Mouse (Mus musculus) right cerebral cortex, postnatal 36 days (tissue): ENCODE data around the gene Pspn.

Source experiments
- DNase-seq, 2 experiments: peaks; one replicate each; pipeline ENCODE4 v3.0.0; 2022; ENCODE audit warnings: low spot score in 2 of 2, mixed read lengths in 1 of 2

Gene Pspn

GRCm38 (mm10) chr17:56996506-56996905, 3.3 kb downstream of the Pspn start:
- no peak for DNase-seq

GRCm38 (mm10) chr17:56995046-56995445, 4.8 kb downstream of the Pspn start:
- DNase-seq: no peak

DNA sequence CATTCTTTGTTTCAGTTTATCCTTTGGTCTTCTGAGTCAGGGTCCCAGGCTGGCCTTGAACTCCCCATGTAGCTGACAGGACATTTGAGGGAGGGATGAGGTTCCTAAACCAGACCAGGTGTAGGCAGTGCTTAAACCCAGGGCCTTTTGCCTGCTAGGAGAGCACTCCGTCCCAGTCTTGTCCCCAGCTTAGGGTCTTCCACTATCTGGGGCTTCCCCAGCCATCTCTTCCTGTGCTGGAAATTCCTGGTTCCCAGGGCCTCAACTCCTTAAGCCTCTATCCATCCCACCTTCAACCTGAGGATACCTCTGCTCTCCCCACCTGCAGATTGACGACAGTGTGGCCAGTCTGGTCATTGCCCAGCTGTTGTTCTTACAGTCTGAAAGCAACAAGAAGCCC, 8.9 kb downstream of the Pspn start:
- no peak for DNase-seq

DNA sequence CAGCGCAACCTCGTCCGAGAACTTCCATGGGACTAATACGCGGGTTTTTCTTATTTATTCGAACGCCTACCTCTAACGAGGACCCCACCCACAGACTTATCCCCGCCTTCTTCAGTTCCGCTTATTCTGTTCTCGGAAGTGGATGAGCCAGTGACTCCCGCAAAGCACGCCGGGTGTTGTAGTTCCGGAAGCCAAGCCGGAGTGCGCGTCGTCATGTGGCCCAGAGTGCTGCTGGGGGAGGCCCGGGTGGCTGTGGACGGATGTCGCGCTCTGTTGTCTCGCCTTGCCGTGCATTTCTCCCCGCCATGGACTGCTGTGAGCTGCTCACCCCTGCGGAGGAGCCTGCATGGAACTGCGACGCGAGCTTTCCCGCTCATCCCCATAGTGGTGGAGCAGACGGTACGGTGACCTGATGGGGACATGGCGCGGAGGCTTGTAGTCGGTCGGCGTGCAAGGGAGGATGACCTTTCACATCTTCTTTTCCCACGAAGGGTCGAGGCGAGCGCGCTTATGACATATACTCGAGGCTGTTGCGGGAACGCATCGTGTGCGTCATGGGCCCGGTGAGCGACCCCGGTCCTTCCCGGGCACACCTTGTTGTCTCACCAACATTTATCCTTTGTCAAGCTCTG, 9.6 kb downstream of the Pspn start, which contains the start of gene Clpp:
Gene Clpp (plus strand): TSS at position 191 of the 632 bp plus-strand sequence.
- DNase-seq: peak; percentile 96 to 97

- DNase-seq: peak; percentile 75 to 82
Observed at GRCm38 (mm10) chr17:56989467-56990114, 10.2 kb downstream of the Pspn start.

DNA sequence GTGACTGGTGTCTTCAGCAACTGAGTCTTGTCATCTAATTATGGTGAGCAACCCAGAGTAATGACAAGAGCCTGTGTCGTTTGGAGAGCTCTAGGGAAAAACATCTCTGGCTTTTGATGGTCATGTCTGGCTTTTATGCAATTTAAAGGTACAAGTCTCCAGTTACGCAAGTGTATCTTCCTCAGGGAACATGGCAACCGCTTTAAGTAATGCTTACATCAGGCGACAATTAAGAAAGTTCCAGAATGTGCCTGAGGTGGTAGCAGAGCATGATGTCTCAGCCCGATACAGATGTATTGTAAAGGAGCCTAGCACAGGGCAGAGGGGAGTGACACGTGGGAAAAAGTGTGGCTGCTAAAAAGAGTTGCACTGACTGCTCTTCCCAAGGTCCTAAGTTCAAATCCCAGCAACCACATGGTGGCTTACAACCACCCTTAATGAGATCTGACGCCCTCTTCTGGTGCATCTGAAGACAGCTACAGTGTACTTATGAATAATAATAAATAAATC, 10.8 kb downstream of the Pspn start:
- no peak for DNase-seq

DNA sequence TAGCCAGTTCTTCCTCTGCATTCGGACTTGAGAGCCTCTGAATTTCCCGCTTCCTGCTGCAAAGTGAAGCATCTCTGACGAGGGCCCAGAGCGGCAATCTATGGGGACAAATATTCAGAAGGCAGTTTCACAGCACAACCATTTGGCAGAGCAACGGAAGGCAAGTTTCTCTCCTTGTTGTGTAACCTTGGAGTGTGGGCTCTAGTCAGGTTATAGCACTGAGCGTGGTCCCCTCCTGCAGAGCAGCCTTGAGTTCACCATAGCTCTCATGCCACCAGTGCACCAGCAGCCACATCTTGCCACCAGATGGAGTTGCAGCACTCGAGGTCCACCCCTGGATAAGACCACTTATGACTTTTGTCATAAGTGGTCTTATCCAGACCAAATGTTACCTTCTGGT, 11.4 kb downstream of the Pspn start:
- no peak for DNase-seq

DNA sequence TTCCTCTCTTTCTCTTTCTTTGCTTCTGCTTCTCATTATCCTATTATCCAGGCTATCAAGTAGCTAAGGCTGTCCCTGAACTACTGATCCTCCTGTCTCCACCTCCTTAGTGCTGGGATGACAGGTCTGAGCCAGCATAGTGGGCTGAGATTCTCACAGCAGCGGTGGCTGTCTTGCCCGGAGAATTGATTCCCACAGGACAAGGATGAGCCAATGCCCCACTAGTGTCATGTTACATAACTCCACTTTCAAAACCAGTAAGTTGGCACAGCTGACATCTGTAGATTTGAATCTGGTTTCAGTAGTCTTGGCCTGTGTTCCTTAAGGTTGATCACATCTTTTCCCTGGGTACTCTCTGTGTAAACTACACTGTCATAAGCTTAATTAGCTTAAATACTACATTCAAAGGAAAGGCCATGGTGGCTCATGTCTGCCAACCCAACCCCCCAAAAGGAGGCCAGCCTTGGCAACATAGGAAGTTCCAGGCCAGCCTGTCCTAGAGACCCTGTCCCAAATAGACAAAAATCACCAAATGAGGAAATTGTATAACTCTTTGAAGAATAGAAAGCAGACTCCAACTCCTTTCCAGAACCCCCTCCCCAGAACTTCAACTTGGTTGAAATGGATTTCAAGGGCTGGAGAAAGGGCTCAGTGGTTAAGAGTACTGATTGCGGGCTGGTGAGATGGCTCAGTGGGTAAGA, 13.6 kb downstream of the Pspn start:
- DNase-seq: no peak

DNA sequence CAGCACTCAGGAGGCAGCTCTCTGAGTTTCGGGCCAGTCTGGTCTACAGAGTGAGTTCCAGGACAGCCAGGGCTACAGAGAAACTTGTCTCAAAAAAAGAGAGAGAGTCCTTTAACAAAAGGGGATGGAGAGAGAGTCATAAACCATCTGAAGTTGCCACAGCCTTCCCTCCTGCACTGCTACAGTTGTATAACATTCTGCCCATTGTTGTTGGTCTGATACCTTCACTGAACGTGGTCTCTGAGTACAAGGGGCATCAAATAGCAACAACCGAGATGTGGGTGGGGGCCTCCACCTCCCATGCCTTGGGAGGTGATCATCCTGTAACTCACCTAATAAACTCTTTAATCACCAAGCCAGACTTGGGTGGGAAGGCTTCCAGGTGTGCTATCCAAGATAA, 14.2 kb downstream of the Pspn start:
- DNase-seq: no peak

- DNase-seq: no peak
Observed at GRCm38 (mm10) chr17:56984886-56985285, 14.9 kb downstream of the Pspn start.

GRCm38 (mm10) chr17:56982013-56982412, 17.8 kb downstream of the Pspn start, which contains the start of gene Acer1:
TSS of gene Acer1 (minus strand) at chr17:56982126.
- DNase-seq: no peak

DNA sequence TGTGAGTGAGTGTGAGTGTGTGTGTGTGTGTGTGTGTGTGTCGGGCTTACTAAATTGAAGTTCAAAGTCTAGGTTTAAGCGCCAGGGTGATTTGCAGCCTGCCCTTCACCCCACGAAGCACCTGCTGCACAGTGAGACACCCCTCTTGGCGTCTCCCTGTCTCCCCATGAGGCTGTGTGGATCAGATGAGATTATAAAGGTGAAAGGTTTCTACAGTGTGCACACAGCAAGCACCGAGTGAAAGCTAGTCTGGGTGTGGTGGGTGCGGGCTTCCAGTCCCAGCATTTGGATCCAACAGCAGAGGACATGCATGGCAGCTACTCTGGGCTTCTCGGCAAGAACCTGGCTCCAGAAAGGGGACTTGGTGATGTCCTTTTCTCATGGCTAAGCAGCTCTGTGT, 18.8 kb downstream of the Pspn start:
- no peak for DNase-seq

- DNase-seq: no peak
Observed at GRCm38 (mm10) chr17:56979524-56979923, 20.3 kb downstream of the Pspn start.

DNA sequence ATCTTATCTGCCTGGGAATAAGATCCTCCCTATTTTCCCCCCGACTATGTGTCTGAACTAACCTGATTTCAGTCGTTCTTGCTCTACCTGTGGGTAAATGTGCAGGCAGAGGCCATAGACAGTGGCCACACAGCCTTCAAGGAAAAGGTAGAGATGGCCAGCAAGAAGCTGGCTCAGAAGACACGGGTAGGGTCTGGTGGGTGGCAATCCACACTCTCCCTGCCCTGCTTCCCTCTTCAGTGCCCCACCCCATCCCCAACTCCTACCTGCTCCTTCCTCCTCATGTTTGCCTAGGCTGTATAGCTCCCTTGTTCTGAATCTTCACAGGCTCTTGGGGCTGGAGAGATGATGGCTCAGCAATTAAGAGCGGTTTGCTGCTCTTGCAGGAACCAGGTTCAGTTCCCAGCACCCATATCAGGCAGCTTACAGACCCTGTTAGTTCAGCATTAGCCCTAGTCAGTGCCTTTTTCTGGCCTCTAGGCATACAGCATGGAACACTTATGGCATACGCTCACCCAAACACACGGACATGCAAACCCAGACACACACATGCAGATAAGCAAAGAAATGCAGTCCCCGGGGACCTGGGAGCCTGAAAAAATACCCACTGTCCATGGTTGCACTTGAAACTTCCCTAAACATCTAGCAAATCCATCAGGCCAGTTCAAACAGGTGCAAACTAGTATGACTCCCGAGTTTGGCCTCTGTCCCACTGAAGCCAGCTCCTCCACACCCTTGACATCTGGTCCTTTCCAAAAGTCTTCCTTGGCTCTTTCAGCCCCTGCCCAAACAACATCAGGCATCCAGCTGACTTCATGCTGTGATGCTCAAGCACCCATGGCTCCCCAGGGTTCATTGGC, 23.1 kb downstream of the Pspn start:
- DNase-seq: no peak

GRCm38 (mm10) chr17:56975391-56975790, 24.4 kb downstream of the Pspn start:
- no peak for DNase-seq

DNA sequence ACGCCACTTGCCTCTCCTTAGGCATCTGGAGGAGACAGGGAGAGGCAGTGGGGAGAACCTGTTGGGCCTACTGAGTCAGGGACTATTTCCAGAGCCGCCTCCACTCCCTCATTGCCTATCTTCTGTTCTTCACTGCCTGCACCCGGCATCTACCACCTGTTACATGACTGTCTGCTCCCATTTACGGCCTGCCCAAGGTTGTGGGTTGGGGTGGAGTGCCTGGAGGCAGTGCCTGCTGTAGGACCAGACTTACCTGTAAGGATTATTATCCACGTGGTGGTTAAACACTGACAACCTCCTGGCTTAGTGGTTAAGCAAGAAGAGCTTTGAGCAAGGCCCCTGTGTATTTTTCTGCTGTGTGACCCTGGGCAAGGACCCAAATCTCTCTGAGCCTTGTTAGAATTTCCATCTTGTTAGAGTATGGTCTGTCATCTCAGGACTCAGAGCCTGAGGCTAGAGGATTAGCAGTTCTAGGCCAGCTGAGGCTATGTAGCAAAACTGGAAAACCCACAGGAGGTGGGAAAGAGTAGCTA, 25.0 kb downstream of the Pspn start:
- no peak for DNase-seq

DNA sequence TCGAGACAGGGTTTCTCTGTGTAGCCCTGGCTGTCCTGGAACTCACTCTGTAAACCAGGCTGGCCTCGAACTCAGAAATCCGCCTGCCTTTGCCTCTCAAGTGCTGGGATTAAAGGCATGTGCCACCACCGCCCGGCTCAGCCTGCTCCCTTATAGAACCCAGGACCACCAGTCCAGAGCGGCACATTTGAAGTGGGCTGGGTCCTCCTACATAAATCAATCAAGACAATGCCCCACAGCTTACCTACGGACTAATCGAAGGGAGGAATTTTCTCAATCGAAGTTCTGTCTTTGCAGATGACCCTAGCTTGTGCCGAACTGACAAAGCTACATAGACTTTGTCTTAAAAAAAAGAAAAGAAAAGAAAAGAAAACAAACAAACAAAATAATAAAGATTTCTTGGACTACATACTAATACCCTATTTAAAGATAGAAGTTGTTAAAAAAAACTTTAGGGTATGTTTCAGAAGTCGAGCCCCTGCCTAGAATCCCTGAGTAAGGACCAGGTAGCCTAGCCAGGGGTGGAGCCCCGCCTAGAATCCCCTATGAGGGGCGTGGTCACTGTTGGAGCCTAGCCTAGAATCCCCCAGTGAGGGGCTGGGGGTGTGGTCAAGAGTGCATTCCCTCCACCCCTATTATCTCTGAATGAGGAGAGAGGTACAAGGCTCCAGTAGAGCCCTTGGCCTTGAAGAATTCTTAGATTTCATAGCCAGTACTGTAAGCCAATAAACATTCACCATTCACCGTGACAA, 25.7 kb downstream of the Pspn start:
- no peak for DNase-seq

GRCm38 (mm10) chr17:56970081-56970480, 29.7 kb downstream of the Pspn start:
- DNase-seq: no peak

DNA sequence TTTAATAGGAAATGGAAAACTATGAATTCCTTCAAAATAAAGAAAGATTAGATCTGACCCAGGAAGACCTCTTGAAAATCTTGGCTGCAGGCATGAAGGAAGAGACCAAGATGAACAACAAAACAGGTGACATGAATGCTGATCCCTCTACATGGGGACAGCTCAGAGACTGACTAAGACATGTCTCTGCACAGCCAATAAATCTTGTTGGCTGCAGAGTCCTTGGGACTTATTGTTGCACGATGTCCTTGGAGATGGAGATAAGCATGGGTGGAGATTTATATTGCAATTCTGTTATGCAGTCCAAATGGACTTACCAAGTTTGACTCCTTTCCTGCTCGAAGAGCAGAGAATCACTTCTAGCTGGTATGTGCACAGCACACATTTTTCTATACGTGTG, 30.5 kb downstream of the Pspn start:
- no peak for DNase-seq

DNA sequence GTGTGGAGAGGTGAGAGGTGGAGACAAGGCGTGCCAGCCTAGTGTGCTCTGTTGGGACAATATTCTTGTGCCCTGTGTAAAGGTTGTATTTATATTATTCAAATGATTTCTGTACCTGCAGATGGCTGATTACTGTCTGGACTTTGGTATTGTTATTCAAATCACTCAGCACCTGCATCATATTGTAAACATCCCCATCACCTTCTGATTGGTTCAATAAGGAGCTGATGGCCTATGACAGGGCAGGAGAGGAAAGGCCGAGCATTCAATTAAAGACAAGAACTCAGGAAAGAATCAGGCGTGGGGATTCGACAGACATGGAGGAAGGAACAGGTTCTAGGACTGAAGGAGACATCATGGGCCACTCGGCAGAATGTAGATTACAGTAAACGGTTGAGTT, 36.2 kb downstream of the Pspn start:
- DNase-seq: no peak
